Mouse (Mus musculus) forebrain, embryonic 13.5 days (tissue): ENCODE measurements around the gene Sf3b3. TPM values are rescaled to one million over a fixed set of nuclear protein-coding genes. Genes with fewer than 3 reads are reported as not detected.
"Not testable (repeated sequence)": the region's sequence is repeated elsewhere in the genome, so short reads cannot be mapped to it uniquely, and the experiment has no call there.

Experiments
- ATAC-seq: fragments of 200-750 bp; cut with Nextera tagmentation; 2 replicates; pipeline ENCODE4 v1.8.0; 2017
- H3K27ac ChIP-seq: fragments of 300-500 bp; sonication (generic); 2 replicates; pipeline ENCODE4 v1.5.1; 2015; ENCODE audit warnings: inconsistent platforms, mild to moderate bottlenecking, moderate library complexity
- H3K27me3 ChIP-seq: fragments of 300-500 bp; sonication (generic); 2 replicates; pipeline ENCODE4 v1.6.1; 2015; ENCODE audit warnings: mild to moderate bottlenecking, inconsistent platforms
- H3K36me3 ChIP-seq: fragments of 300-500 bp; sonication (generic); 2 replicates; pipeline ENCODE4 v1.6.1; 2015; ENCODE audit warnings: mild to moderate bottlenecking, inconsistent platforms; ENCODE audit not compliant: poor library complexity, severe bottlenecking
- H3K4me1 ChIP-seq: fragments of 300-500 bp; sonication (generic); 2 replicates; pipeline ENCODE4 v1.6.1; 2015; ENCODE audit warnings: inconsistent platforms
- H3K4me2 ChIP-seq: fragments of 300-500 bp; sonication (generic); 2 replicates; pipeline ENCODE4 v1.6.1; 2015; ENCODE audit warnings: inconsistent platforms, mild to moderate bottlenecking, moderate library complexity
- H3K4me3 ChIP-seq: fragments of 300-500 bp; sonication (generic); 2 replicates; pipeline ENCODE4 v1.5.1; 2015; ENCODE audit warnings: mild to moderate bottlenecking, inconsistent platforms
- H3K9ac ChIP-seq: fragments of 300-500 bp; sonication (generic); 2 replicates; pipeline ENCODE4 v1.6.1; 2015; ENCODE audit warnings: mild to moderate bottlenecking, inconsistent platforms
- H3K9me3 ChIP-seq: fragments of 300-500 bp; sonication (generic); replicated peaks from 2 replicates; pipeline ENCODE4 v1.6.1; 2016; ENCODE audit warnings: inconsistent platforms
- WGBS: fragments of 180-500 bp; shearing (Covaris S2); methylation state at CpG from one replicate; pipeline ENCODE4 v1.1.7; 2015; 5-methylcytosine and 5-hydroxymethylcytosine counted together
- polyA plus RNA-seq: library from polyadenylated mRNA; unstranded; fragments of >200 nt; fragmentation: Nextera tagmentation; extraction: Ambion mirVana; gene quantifications from 2 replicates; pipeline ENCODE4 v1.2.1, GENCODE M21; 2015

Sf3b3 gene
- polyA plus RNA-seq, 1 experiment from 2014 or later: 136 TPM

DNA sequence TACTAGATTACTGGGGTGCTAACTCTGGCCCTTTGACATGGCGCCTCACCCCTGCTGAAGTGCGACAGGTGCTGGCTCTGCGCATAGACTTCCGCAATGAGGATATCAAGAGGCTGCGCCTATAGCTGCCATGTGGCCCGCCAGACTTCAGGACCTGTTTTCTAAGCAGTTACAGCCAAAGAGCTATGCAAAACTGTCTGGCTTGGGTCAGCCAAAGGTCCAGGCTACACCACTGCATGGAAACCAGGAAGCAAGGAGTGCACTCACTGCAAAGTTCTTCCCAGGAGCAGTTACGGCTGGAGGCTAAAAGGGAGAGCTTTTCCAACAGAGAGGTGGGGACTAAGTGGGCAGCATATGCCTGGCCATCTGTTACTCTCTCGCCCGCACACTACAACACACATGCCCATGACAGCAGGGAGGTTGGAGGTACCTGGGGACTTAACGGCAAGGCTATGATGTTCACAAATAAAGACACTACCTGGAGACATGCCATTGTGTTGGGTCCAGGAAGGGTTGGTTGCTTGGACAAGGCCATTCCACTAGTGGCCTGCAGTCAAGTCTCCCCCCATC, 35.2 kb upstream of the Sf3b3 start:
- Histone ChIP-seq H3K4me3 (no peak overlapping the region), H3K36me3 (peaks cover 99% of the 10 kb centered on the region), H3K4me1 (no peaks in the 10 kb centered on the region), H3K9me3 (no peaks in the 10 kb centered on the region), H3K4me2 (no peak overlapping the region), H3K27me3 (no peaks in the 10 kb centered on the region), H3K9ac (no peak overlapping the region), H3K27ac (no peak overlapping the region)
- 94% methylated on average over 10 of the region's 10 CpGs for WGBS
- no peak for ATAC-seq

DNA sequence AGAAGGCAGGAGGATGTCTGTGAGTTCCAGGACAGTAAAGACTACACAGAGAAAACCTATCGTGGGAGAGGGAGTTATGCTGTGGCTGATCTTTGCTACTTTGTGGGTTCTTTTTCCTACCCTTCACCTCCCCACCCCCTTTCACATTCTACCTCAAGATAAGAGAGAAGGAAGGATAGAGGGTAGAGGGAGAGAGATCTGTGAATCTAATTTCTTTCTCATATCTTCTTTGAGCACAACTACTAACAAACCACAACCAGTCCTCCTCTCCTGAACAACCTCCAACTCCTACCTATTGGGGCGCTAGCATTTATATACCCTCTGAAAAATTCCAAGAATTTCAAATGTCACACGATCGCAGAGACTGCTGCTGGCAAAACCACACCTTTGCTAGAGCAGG, 31.3 kb upstream of the Sf3b3 start:
- no peak overlapping the region for H3K4me3 ChIP-seq
- no peak overlapping the region for H3K9ac ChIP-seq
- no peak for ATAC-seq
- no peak overlapping the region for H3K27ac ChIP-seq
- H3K9me3 ChIP-seq: no peaks in the 10 kb centered on the region
- no peak overlapping the region for H3K4me2 ChIP-seq
- H3K36me3 ChIP-seq: peaks cover 95% of the 10 kb centered on the region
- WGBS: 90% methylated on average over 4 of the region's 4 CpGs
- H3K4me1 ChIP-seq: no peaks in the 10 kb centered on the region
- no peaks in the 10 kb centered on the region for H3K27me3 ChIP-seq

DNA sequence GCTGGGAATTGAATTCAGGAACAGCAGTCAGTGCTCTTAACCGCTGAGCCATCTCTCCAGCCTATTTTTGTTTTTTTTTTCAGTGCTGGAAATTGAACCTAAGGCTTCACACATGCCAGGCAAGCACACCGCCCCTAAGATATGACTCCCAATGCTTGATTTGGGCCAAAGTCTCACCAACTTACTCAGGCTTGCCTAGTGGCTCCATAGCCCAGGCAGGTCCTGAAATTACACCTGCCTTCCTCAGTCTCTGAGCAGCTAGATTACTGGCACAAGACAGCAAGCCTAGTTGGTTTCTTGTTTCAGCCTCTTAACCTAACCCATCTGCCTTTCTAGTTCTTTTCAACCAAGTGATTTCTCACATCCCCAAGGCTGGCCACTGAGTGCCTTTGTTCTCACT, 23.9 kb upstream of the Sf3b3 start:
- 98% methylated on average over 2 of the region's 2 CpGs for WGBS
- ATAC-seq: no peak
- Histone ChIP-seq H3K4me1 (no peaks in the 10 kb centered on the region), H3K4me2 (no peak overlapping the region), H3K36me3 (peaks cover 97% of the 10 kb centered on the region), H3K9ac (no peak overlapping the region), H3K9me3 (no peaks in the 10 kb centered on the region), H3K27ac (no peak overlapping the region), H3K27me3 (no peaks in the 10 kb centered on the region), H3K4me3 (no peak overlapping the region)

DNA sequence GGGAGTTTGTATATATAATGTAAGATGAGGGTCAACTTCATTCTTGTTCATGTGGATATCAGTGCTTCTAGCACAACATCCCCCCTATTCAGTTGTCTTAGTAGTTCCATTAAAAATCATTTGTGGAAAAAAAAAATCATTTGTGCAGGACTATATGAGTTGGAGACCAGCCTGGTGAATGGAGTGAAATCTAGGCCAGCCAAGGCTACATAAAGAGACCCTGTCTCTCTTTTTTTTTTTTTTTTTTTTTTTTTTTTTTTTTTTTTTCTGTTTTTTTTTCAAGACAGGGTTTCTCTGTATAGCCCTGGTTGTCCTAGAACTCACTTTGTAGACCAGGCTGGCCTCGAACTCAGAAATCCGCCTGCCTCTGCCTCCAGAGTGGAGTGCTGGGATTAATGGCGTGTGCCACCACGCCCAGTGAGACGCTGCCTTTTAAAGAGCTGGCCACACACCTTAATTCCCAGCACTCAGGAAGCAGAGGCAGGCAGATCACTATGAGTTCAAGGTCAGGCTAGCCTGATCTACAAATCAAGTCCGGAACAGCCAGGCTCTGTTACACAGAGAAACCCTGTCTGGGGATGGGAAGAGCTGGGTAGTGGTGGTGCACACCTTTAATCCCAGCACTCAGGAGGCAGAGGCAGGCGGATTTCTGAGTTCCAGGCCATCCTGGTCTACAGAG, 14.9 kb upstream of the Sf3b3 start:
- ATAC-seq: not testable (repeated sequence)

DNA sequence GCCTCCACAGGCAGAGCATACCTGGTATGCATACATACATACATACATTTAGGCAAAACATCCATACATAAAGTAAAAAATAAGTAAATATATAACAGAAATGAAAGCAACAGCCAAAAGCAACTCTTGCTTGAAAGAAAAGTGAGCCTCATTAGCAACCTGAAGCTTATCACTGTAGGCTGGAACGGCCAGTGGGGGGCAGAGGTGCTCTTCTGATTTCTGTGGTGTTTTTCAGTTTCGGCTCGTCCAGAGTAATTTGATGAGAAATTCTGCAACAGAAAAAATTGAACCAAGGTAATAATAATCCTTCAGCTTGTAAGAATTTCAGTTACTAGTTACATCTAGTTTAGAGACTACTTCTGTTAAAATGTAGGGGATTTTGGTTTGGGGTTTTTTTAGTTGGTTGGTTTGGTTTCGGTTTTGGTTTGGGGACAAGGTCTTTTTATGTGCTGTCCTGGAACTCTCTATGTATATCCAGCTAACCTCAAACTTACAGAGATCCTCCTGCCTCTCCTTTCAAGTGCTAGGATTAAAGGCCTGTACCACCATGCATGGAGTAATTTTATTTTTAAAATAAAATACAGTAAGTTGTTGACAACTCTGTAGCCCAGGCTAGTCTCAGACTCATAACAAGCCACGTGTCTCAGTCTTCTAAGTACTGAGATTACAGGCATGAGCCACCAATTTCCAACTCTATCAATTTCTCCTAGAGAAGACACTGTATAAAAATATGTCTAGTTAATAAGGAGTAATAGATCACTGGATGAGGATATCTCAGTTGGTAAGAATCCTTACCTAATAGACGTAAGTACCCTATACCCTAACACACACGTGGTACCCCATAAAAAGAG, 13.3 kb upstream of the Sf3b3 start:
- peaks cover 94% of the 10 kb centered on the region for H3K36me3 ChIP-seq
- ATAC-seq: no peak
- 89% methylated on average over 7 of the region's 7 CpGs for WGBS

More for the DNA sequence above, 14.9 kb upstream of the Sf3b3 start:
- not testable (repeated sequence) for H3K4me2 ChIP-seq, H3K27ac ChIP-seq, H3K9ac ChIP-seq, H3K4me3 ChIP-seq, H3K9me3 ChIP-seq, H3K27me3 ChIP-seq, H3K4me1 ChIP-seq
- 94% methylated on average over 7 of the region's 7 CpGs for WGBS
- H3K36me3 ChIP-seq: peaks cover 94% of the 10 kb centered on the region

DNA sequence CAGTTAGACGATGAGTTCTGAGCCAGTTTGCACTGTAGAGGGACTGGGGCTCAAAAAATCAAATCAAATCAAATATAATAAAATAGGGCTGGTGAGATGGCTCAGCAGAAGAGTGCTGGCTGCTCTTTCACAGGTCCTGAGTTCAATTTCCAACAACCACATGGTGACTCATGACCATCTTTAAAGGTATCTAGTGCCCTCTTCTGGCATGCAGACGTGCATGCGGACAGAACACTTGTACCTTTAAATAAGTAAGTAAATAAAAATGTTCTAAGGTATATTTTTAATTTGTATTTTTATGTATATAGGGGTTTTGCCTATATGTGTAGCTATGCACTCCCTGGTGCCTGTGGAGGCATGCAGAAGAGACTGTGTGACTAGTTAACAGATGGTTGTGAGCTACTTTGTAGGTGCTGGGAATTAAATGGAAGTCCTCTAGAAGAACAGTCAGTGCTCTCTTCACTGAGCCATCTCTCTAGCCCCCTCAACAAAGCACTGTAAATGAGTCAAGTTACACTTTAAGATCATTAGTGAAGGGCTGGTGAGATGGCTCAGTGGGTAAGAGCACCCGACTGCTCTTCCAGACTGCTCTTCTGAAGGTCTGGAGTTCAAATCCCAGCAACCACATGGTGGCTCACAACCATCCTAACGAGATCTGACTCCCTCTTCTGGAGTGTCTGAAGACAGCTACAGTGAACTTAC, 10.3 kb upstream of the Sf3b3 start:
- 92% methylated on average over 5 of the region's 5 CpGs for WGBS
- H3K4me2 ChIP-seq: no peak overlapping the region
- H3K4me3 ChIP-seq: no peak overlapping the region
- no peaks in the 10 kb centered on the region for H3K4me1 ChIP-seq
- no peak for ATAC-seq
- no peak overlapping the region for H3K9ac ChIP-seq
- peaks cover 94% of the 10 kb centered on the region for H3K36me3 ChIP-seq
- no peak overlapping the region for H3K27ac ChIP-seq
- H3K9me3 ChIP-seq: no peaks in the 10 kb centered on the region
- H3K27me3 ChIP-seq: no peaks in the 10 kb centered on the region

More for the DNA sequence above, 13.3 kb upstream of the Sf3b3 start:
- Histone ChIP-seq H3K4me1 (no peaks in the 10 kb centered on the region), H3K27ac (no peak overlapping the region), H3K27me3 (no peaks in the 10 kb centered on the region), H3K9me3 (no peaks in the 10 kb centered on the region), H3K4me2 (no peak overlapping the region), H3K9ac (no peak overlapping the region), H3K4me3 (no peak overlapping the region)

DNA sequence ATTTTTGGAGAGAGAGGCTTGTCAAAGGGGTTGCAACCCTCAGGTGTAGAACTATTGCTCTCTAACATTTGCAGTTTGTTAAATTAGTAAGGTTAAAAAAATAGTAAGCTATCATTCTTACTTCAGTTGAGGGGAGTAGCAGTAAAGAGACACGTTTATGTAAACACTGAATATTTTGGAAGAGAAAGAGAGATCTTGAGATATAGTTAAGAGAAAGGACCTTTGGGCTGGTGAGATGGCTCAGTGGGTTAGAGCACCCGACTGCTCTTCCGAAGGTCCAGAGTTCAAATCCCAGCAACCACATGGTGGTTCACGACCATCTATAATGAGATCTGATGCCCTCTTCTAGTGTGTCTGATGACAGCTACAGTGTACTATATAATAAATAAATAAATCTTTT, 9.5 kb upstream of the Sf3b3 start:
- H3K4me3 ChIP-seq: not testable (repeated sequence)
- peaks cover 95% of the 10 kb centered on the region for H3K36me3 ChIP-seq
- 96% methylated on average over 4 of the region's 4 CpGs for WGBS

DNA sequence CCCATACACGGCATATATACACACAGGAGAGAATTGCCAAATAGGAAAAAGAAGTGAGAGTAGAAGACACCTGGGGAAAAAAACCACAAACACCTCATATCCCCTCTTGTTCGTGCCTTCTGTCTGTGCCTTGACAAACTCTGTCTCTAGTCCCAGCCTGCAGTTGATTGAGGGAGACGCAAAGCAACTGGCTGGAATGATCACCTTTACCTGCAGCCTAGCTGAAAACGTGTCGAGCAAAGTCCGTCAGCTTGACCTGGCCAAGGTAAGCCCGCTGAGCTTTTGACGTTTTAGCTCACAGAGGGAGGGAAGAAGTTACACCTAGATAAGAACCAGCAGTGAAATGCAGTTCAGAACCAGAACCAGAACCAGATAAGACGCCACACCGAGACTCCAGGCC, 4.6 kb upstream of the Sf3b3 start:
- no peak overlapping the region for H3K27ac ChIP-seq
- no peaks in the 10 kb centered on the region for H3K9me3 ChIP-seq
- H3K4me3 ChIP-seq: no peak overlapping the region
- no peak overlapping the region for H3K9ac ChIP-seq
- peaks cover 13% of the 10 kb centered on the region for H3K4me1 ChIP-seq
- WGBS: 95% methylated on average over 10 of the region's 10 CpGs
- no peaks in the 10 kb centered on the region for H3K27me3 ChIP-seq
- H3K36me3 ChIP-seq: peaks cover 67% of the 10 kb centered on the region
- no peak overlapping the region for H3K4me2 ChIP-seq
- ATAC-seq: no peak

More for the DNA sequence above, 9.5 kb upstream of the Sf3b3 start:
- H3K4me1 ChIP-seq, H3K4me2 ChIP-seq, ATAC-seq, H3K9ac ChIP-seq, H3K27me3 ChIP-seq, H3K9me3 ChIP-seq, H3K27ac ChIP-seq: not testable (repeated sequence)

DNA sequence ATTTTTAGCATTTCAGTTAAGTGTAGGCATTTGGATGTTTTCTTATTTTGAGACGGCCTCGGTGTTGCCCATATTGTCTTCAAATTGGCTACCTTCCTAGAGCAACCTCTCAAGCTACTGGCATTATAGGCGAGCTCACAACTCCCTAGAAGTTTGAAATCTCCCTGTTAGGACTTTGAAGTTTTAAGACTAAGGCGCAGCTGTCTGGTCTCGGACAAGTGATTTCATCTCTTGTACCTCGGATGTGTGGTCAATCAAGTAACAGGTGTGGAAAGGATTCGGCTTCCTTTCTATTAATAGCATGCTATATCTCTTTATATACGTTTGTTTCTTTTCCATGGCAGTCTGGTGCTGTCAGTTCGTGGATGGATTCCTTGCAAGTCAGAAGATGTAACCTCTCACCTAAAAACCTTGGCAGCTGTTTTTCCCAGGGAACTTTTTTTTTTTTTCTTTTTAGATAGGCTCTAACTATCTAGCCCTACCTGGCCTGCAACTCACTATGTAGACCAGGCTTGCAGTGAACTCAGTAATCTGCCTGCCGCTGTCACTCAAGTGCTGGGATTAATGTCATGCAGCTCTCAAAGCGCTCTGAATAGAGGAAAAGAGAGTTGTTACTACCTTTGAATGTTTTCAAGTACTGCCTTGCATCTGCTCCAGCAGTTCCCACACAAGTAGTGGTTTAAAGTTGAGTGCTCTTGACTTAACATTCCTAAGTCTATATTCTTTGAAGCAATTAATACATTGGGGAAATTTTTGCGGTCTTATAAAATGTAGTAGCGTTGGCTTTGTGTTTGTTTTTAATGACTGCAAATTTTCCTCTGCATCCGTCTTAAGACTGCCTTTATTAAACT, 1.3 kb upstream of the Sf3b3 start:
- H3K4me3 ChIP-seq: peak overlapping the region; percentile 92
- H3K9ac ChIP-seq: peak overlapping the region; percentile 80
- H3K4me2 ChIP-seq: peak overlapping the region; percentile 86
- no peaks in the 10 kb centered on the region for H3K9me3 ChIP-seq
- H3K27ac ChIP-seq: no peak overlapping the region
- peaks cover 56% of the 10 kb centered on the region for H3K36me3 ChIP-seq
- ATAC-seq: no peak
- H3K27me3 ChIP-seq: no peaks in the 10 kb centered on the region
- WGBS: 63% methylated on average over 14 of the region's 14 CpGs
- H3K4me1 ChIP-seq: peaks cover 31% of the 10 kb centered on the region

DNA sequence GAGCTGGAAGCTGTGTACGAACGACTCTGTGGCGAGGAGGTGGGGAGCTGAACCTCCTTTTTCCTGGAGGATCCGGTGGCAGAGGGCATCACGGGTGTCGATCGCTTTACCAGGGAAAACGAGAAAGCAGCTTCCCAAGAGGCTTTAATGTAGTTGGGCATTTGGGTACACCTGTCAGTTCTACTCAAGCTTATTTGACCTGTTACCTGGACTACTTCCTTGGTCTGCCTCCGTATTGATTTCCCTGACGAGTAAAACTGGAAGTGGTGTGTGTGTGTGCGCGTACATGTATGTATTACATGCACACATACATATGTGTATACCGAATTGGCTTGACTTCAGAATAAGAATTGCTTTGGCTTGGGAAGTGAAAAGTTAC, 573 bp upstream of the Sf3b3 start:
- WGBS: 2% methylated on average over 13 of the region's 13 CpGs
- peak overlapping the region; percentile 80 for H3K9ac ChIP-seq
- no peaks in the 10 kb centered on the region for H3K27me3 ChIP-seq
- H3K9me3 ChIP-seq: no peaks in the 10 kb centered on the region
- H3K36me3 ChIP-seq: peaks cover 56% of the 10 kb centered on the region
- peaks cover 31% of the 10 kb centered on the region for H3K4me1 ChIP-seq
- peak overlapping the region; percentile 92 for H3K4me3 ChIP-seq
- H3K27ac ChIP-seq: peak overlapping the region; percentile 52
- peak overlapping the region; percentile 86 for H3K4me2 ChIP-seq
- no peak; the same call in 1 of the 2 replicates for ATAC-seq

DNA sequence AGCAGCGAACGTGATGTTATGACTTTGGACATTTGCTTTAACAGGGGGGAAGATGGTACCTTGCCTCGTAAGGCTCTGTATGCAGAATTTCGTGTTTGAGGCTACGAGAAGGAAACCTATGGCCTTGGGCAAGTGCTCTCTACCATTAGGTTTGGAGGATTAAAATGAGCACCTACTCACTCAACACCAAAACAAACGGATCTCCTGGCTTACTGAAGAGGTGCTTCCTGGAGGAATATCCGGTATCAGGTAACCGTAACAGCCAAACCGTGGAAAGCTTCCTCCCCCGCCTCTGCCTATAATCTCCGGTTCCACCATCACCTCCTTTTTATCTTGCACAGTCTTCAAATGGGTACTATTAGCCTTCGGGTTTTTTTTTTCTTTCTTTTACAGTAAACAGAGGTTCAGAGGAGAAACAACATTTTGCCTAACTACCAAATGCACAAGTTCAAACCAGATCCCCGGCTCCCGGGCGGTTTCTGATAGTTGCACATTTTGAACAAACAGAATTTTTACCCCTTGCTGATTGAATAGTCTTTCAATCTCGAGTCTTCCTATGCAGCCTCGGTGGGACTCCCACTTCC, 674 bp downstream of the Sf3b3 start:
- H3K36me3 ChIP-seq: peaks cover 53% of the 10 kb centered on the region
- ATAC-seq: no peak; the same call in 1 of the 2 replicates
- 13% methylated on average over 17 of the region's 17 CpGs for WGBS

More for the DNA sequence above, 674 bp downstream of the Sf3b3 start:
- Histone ChIP-seq H3K4me1 (peaks cover 31% of the 10 kb centered on the region), H3K9me3 (no peaks in the 10 kb centered on the region), H3K27ac (peak overlapping the region; percentile 88), H3K4me2 (peak overlapping the region; percentile 86), H3K4me3 (peak overlapping the region; percentile 92), H3K27me3 (no peaks in the 10 kb centered on the region), H3K9ac (peak overlapping the region; percentile 97)
